Mouse (Mus musculus) liver, adult 2 months (tissue): ENCODE data around the gene Ptbp1.
A peak's percentile ranks its signal among the peaks of the same experiment; 100 is the strongest.

Source experiments
- CTCF ChIP-seq: fragments of 200-500 bp; IDR thresholded peaks from 2 replicates; pipeline ENCODE4 v1.5.1; 2011; ENCODE audit warnings: low read depth, low read length, control low read depth
- POLR2A ChIP-seq: fragments of 200-500 bp; IDR thresholded peaks from 2 replicates; pipeline ENCODE4 v1.6.1; 2011; ENCODE audit warnings: low read length, control low read depth; ENCODE audit not compliant: insufficient read depth; ENCODE audit errors: extremely low read depth

DNA sequence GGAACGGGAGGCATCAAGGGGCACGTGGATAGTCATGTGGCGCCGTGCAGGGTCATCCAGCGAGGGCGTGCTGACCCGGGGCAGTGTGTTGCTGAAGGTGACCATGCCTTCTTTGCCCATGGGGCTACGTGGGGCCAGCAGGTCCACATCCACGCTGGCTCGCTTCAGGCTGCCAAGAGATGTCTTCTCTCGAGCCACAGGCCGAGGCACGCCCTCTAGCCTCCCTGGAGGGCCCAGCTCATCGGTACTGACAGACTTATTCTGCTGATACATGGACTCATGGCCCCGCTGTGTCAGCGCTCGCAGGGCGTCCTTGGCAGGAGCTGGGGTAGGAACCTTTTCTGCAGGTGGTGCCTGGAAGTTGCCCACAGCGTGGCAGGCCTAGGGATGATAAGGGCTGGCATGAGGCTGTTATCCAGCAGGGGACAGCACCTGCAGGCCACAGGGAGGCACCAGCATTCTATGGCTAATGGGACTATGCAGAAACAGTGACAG, 11.6 kb downstream of the Ptbp1 start:
- peak; percentile 83 for TF ChIP-seq CTCF
- no peak for TF ChIP-seq POLR2A
